ENCODE assay signal across 9 mouse cellular contexts in the genomic region with DNA sequence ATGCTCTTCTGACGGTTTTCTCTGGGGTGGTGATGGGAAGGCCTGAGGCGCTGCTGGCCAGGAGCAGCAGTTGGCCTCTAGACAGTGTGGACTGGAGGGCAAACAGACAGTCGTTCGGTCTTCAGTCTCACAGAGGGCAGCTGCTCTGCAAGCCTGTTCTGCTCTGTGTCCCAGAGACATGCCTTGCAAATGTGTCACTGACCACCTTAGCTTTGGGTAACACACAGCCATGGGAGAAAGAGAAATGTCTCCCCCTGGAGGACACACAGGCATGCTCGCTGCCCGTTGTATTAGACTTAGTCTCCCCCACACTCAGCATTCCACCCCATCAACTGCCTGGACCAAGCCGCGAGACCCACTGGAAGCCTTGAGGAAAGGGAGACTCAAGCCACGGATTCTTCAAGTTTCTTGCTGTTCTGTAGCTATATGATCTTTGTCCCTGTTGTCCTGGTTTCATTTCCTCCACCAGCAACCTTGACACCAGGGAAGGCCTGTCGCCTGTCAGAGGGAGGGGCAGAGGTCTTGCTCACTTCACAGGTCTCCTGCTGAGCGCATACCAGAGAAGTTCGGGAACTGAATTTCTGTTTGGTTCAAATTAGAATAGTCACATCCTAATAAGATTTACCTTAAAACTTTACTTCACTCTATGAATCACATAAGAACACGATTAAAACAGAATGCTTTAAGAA.
A peak's percentile ranks its signal among the peaks of the same experiment; 100 is the strongest.
DNase-seq lines count a peak whose midpoint lies in the region; ATAC-seq and TF ChIP-seq lines count a peak whose summit lies in the region.
"Had no signal": no experiment of that assay in that cellular context is flagged by ENCODE, and none has a peak within 500 bp of the region (broad histone marks: within the 10 kb centered on the region; RNA-seq: fewer than 3 reads in every experiment).

No protein-coding gene starts in this region.

- no peaks in the 10 kb centered on the region for H3K9me3 ChIP-seq in CH12.LX (replicated peaks; ENCODE audit: low read length)
- H3K9me3 ChIP-seq in forebrain, embryonic 10.5 days = no peaks in the 10 kb centered on the region
- H3K9me3 ChIP-seq in heart, postnatal 0 days (replicated peaks; ENCODE audit: control insufficient read depth, low read length) = no peaks in the 10 kb centered on the region
- no peaks in the 10 kb centered on the region for H3K9me3 ChIP-seq in liver, embryonic 14.5 days (ENCODE audit: control insufficient read depth, low read length)

- DNase-seq in CH12.LX (ENCODE audit: extremely low read depth) = peak; percentile 86
- peak; percentile 13 for DNase-seq in c-Kit-negative CD71-positive TER-119-positive erythroid progenitor cells, embryonic 14.5 days (ENCODE audit: low read depth, low spot score)
- peak; percentile 76 for DNase-seq in forebrain, embryonic 10.5 days (ENCODE audit: extremely low spot score, low spot score)
- peak; percentile 71 for DNase-seq in heart, postnatal 0 days (ENCODE audit: low spot score)
- DNase-seq in kidney, postnatal 36 days = peak; percentile 67 to 78
- DNase-seq in liver, embryonic 14.5 days (ENCODE audit: low read depth in 3 of 3, low spot score in 3 of 3) = peak; percentile 23 to 34 (median 30)
- DNase-seq in thymus, adult 18-20 months = peak; percentile 43 to 72

- H3K4me2 ChIP-seq in CH12.LX (ENCODE audit: insufficient read depth, low read depth, poor library complexity, severe bottlenecking) = peak overlapping the region; percentile 96
- no peak overlapping the region for H3K4me2 ChIP-seq in heart, postnatal 0 days (ENCODE audit: low read depth, low read length)
- H3K4me2 ChIP-seq in liver, embryonic 14.5 days (ENCODE audit: low read depth) = no peak overlapping the region

- peak; percentile 97 for TF ChIP-seq RAD21 in CH12.LX (IDR thresholded peaks at IDR 0.05; ENCODE audit: low read depth, low read length)

- H3K36me3 ChIP-seq in CH12.LX (replicated peaks in 1 of 2; ENCODE audit: control insufficient read depth in 1 of 2, insufficient read depth in 1 of 2, low read length in 1 of 2) = no peaks in the 10 kb centered on the region
- no peaks in the 10 kb centered on the region for H3K36me3 ChIP-seq in forebrain, embryonic 10.5 days (replicated peaks)
- no peaks in the 10 kb centered on the region for H3K36me3 ChIP-seq in heart, postnatal 0 days (replicated peaks; ENCODE audit: control insufficient read depth, insufficient read depth, low read length)
- no peaks in the 10 kb centered on the region for H3K36me3 ChIP-seq in liver, embryonic 14.5 days (replicated peaks; ENCODE audit: control insufficient read depth, insufficient read depth, low read depth)

- H3K27ac ChIP-seq in CH12.LX (ENCODE audit: insufficient read depth, low read depth) = no peak overlapping the region
- no peak overlapping the region for H3K27ac ChIP-seq in forebrain, embryonic 10.5 days
- H3K27ac ChIP-seq in heart, postnatal 0 days (ENCODE audit: low read depth) = no peak overlapping the region
- H3K27ac ChIP-seq in liver, embryonic 14.5 days = no peak overlapping the region
- H3K27ac ChIP-seq in olfactory bulb, adult 2 months (ENCODE audit: insufficient read depth, low read depth, low read length) = no peak overlapping the region
- H3K27ac ChIP-seq: macrophage had no signal

- H3K79me2 ChIP-seq in CH12.LX (replicated peaks; ENCODE audit: control insufficient read depth, extremely low read depth, insufficient read depth, poor library complexity, severe bottlenecking) = no peaks in the 10 kb centered on the region

- in situ Hi-C loops in CH12.LX (cut with MboI; ENCODE audit: low pct_ligation_motif_present, low pct_unique_long_range_greater_than_20kb, low sequenced_read_pairs) = loop anchor here (10.0 kb wide), 1 partner anchor 738 kb away; no protein-coding TSS in a partner anchor

- TF ChIP-seq EP300 in CH12.LX (IDR thresholded peaks at IDR 0.05; ENCODE audit: low read length) = no peak
- TF ChIP-seq EP300 in heart, postnatal 0 days (IDR thresholded peaks at IDR 0.05; ENCODE audit: low read depth) = no peak
- TF ChIP-seq EP300 in liver, embryonic 14.5 days (IDR thresholded peaks at IDR 0.05; ENCODE audit: low read depth) = no peak

- dilution Hi-C loops in CH12.LX (cut with MboI; ENCODE audit: extremely low pct_ligation_motif_present, extremely low pct_unique_long_range_greater_than_20kb, low sequenced_read_pairs) = no loop called here

- peak; percentile 92 to 97 for TF ChIP-seq CTCF in CH12.LX (conservative IDR thresholded peaks at IDR 0.05 in 1 of 2, IDR thresholded peaks at IDR 0.05 in 1 of 2; ENCODE audit: low read depth in 2 of 2, low read length in 2 of 2)
- TF ChIP-seq CTCF in heart, postnatal 0 days (IDR thresholded peaks at IDR 0.05; ENCODE audit: low read depth) = peak; percentile 88
- TF ChIP-seq CTCF in liver, embryonic 14.5 days (IDR thresholded peaks at IDR 0.05; ENCODE audit: low read depth) = peak; percentile 84
- peak; percentile 34; the same call in 1 of the 2 replicates for TF ChIP-seq CTCF in olfactory bulb, adult 2 months (IDR thresholded peaks at IDR 0.05; ENCODE audit: insufficient read depth, low read depth, low read length)

- H3K4me1 ChIP-seq in CH12.LX (ENCODE audit: control insufficient read depth in 1 of 2, insufficient read depth in 2 of 2) = peaks cover 2 to 17% of the 10 kb centered on the region in 2 experiments; a peak in 3 of 4 replicates
- H3K4me1 ChIP-seq in forebrain, embryonic 10.5 days = peaks cover 19% of the 10 kb centered on the region
- no peaks in the 10 kb centered on the region for H3K4me1 ChIP-seq in heart, postnatal 0 days (ENCODE audit: control insufficient read depth, insufficient read depth)
- H3K4me1 ChIP-seq in liver, embryonic 14.5 days (replicated peaks; ENCODE audit: control insufficient read depth in 2 of 2, insufficient read depth in 2 of 2, low read length in 1 of 2) = no peaks in the 10 kb centered on the region
- H3K4me1 ChIP-seq in olfactory bulb, adult 2 months (ENCODE audit: control insufficient read depth, insufficient read depth, low read length) = peaks cover 2% of the 10 kb centered on the region; the same call in 1 of the 2 replicates

- H3K4me3 ChIP-seq in CH12.LX (replicated peaks in 1 of 3; ENCODE audit: low read depth in 2 of 3, low read length in 2 of 3, poor library complexity in 1 of 3) = no peak overlapping the region
- no peak overlapping the region for H3K4me3 ChIP-seq in forebrain, embryonic 10.5 days
- H3K4me3 ChIP-seq in heart, postnatal 0 days (ENCODE audit: low read depth, low read length) = no peak overlapping the region
- no peak overlapping the region for H3K4me3 ChIP-seq in liver, embryonic 14.5 days (ENCODE audit: insufficient read depth in 1 of 2, low read depth in 2 of 2, low read length in 2 of 2)
- no peak overlapping the region for H3K4me3 ChIP-seq in olfactory bulb, adult 2 months (ENCODE audit: insufficient read depth, low read depth, low read length)

- peak; percentile 82 for ATAC-seq in heart, postnatal 0 days (ENCODE audit: insufficient read depth, low read depth)
- ATAC-seq in liver, embryonic 14.5 days (ENCODE audit: insufficient read depth) = 0 out of 2 replicates have a peak, but pooled peaks have one; percentile 31

- TF ChIP-seq POLR2A in CH12.LX (IDR thresholded peaks at IDR 0.05; ENCODE audit: low read depth, low read length) = no peak
- TF ChIP-seq POLR2A in olfactory bulb, adult 2 months (IDR thresholded peaks at IDR 0.05; ENCODE audit: insufficient read depth, low read depth, low read length) = no peak

- 33% methylated on average over 13 of the region's 13 CpGs for WGBS in forebrain, embryonic 10.5 days
- 22% methylated on average over 13 of the region's 13 CpGs for WGBS in heart, postnatal 0 days
- 21% methylated on average over 13 of the region's 13 CpGs for WGBS in liver, embryonic 14.5 days (ENCODE audit: insufficient replicate concordance)
- 38% methylated on average over 13 of the region's 13 CpGs for WGBS in olfactory bulb, adult 2 months

- H3K9ac ChIP-seq in CH12.LX (ENCODE audit: insufficient read depth, low read depth) = no peak overlapping the region
- H3K9ac ChIP-seq in heart, postnatal 0 days (replicated peaks; ENCODE audit: low read depth, low read length) = no peak overlapping the region
- no peak overlapping the region for H3K9ac ChIP-seq in liver, embryonic 14.5 days (replicated peaks)

- no peaks in the 10 kb centered on the region for H3K27me3 ChIP-seq in CH12.LX (replicated peaks)
- peaks cover 44% of the 10 kb centered on the region for H3K27me3 ChIP-seq in forebrain, embryonic 10.5 days (ENCODE audit: poor library complexity, severe bottlenecking)
- peaks cover 20% of the 10 kb centered on the region for H3K27me3 ChIP-seq in heart, postnatal 0 days (ENCODE audit: control insufficient read depth, insufficient read depth, low read length)
- no peaks in the 10 kb centered on the region; the same call in 1 of the 2 replicates for H3K27me3 ChIP-seq in liver, embryonic 14.5 days (ENCODE audit: control insufficient read depth, insufficient read depth, low read length)

TF ChIP-seq in CH12.LX, 34 proteins besides CTCF, POLR2A, EP300 and RAD21 (continues in another document):
- TF ChIP-seq ZNF384 (IDR thresholded peaks at IDR 0.05; ENCODE audit: low read depth, low read length) = no peak
- TF ChIP-seq GABPA (IDR thresholded peaks at IDR 0.05; ENCODE audit: insufficient replicate concordance, low read depth, low read length) = no peak
- TF ChIP-seq BHLHE40 (IDR thresholded peaks at IDR 0.05; ENCODE audit: low read depth, low read length) = no peak
- peak; percentile 96 for TF ChIP-seq SMC3 (IDR thresholded peaks at IDR 0.05; ENCODE audit: low read depth, low read length)
- TF ChIP-seq RCOR1 (conservative IDR thresholded peaks at IDR 0.05; ENCODE audit: low read depth, low read length) = 0 out of 2 replicates have a peak, but pooled peaks have one; percentile 26
- peak; percentile 54; the same call in 1 of the 2 replicates for TF ChIP-seq MAX (IDR thresholded peaks at IDR 0.05; ENCODE audit: low read length)
- TF ChIP-seq ZC3H11A (IDR thresholded peaks at IDR 0.05; ENCODE audit: low read depth, low read length) = peak; percentile 81
- no peak for TF ChIP-seq POLR2AphosphoS2 (IDR thresholded peaks at IDR 0.05; ENCODE audit: low read depth, low read length)
- TF ChIP-seq MYC (IDR thresholded peaks at IDR 0.05; ENCODE audit: low read depth, low read length) = peak; percentile 62
- peak; percentile 37; the same call in 1 of the 2 replicates for TF ChIP-seq NELFE (IDR thresholded peaks at IDR 0.05; ENCODE audit: low read depth, low read length)
- TF ChIP-seq SIN3A (IDR thresholded peaks at IDR 0.05; ENCODE audit: low read length) = 0 out of 2 replicates have a peak, but pooled peaks have one; percentile 41
- TF ChIP-seq MAFK (IDR thresholded peaks at IDR 0.05; ENCODE audit: insufficient replicate concordance, low read length) = no peak
- no peak for TF ChIP-seq E2F4 (IDR thresholded peaks at IDR 0.05; ENCODE audit: insufficient replicate concordance, low read depth, low read length)
- TF ChIP-seq CHD2 (IDR thresholded peaks at IDR 0.05; ENCODE audit: low read length) = no peak
- TF ChIP-seq NRF1 (IDR thresholded peaks at IDR 0.05; ENCODE audit: low read depth, low read length) = no peak
- no peak for TF ChIP-seq ZKSCAN1 (IDR thresholded peaks at IDR 0.05; ENCODE audit: borderline replicate concordance, low read depth, low read length)
- peak; percentile 36; the same call in 1 of the 2 replicates for TF ChIP-seq TCF12 (IDR thresholded peaks at IDR 0.05; ENCODE audit: low read depth, low read length)

Comparison
In these comparisons a context has a peak if more than half of its experiments do, and no peak if none do; other contexts are left out.
1. DNase-seq: peak in every context shown above with its lines; median percentile 86 in CH12.LX; 76 in forebrain, embryonic 10.5 days; 72 in kidney, postnatal 36 days; 71 in heart, postnatal 0 days; 58 in thymus, adult 18-20 months; 30 in liver, embryonic 14.5 days; 13 in c-Kit-negative CD71-positive TER-119-positive erythroid progenitor cells, embryonic 14.5 days.
2. CTCF ChIP-seq: peak in every context shown above with its lines; median percentile 94 in CH12.LX; 88 in heart, postnatal 0 days; 84 in liver, embryonic 14.5 days; 34 in olfactory bulb, adult 2 months.